Comparison of ENCODE assay signal across 8 mouse cellular contexts in genomic region chr10:77440841-77441755, GRCm38 (mm10). TPM values are rescaled to one million over a fixed set of nuclear protein-coding genes. Genes with fewer than 3 reads are reported as not detected.
DNase-seq lines count a peak whose midpoint lies in the region; ATAC-seq and TF ChIP-seq lines count a peak whose summit lies in the region.
"Had no signal": no experiment of that assay in that cellular context is flagged by ENCODE, and none has a peak within 500 bp of the region (broad histone marks: within the 10 kb centered on the region; RNA-seq: fewer than 3 reads in every experiment).

No protein-coding gene starts in this region.

- no peaks in the 10 kb centered on the region for H3K36me3 ChIP-seq in embryonic facial prominence, embryonic 15.5 days
- H3K36me3 ChIP-seq in limb, embryonic 14.5 days (ENCODE audit: control insufficient read depth, insufficient read depth, low read length), result no peaks in the 10 kb centered on the region
- no peaks in the 10 kb centered on the region for H3K36me3 ChIP-seq in thymus, adult 2 months (ENCODE audit: control insufficient read depth, insufficient read depth, low read length)

- no peak overlapping the region for H3K4me2 ChIP-seq in embryonic facial prominence, embryonic 15.5 days (replicated peaks)
- H3K4me2 ChIP-seq in limb, embryonic 14.5 days (replicated peaks; ENCODE audit: low read depth, low read length, severe bottlenecking), result no peak overlapping the region

- no peaks in the 10 kb centered on the region for H3K9me3 ChIP-seq in embryonic facial prominence, embryonic 15.5 days (replicated peaks)
- peaks cover 7% of the 10 kb centered on the region; the same call in 1 of the 2 replicates for H3K9me3 ChIP-seq in limb, embryonic 14.5 days (ENCODE audit: control insufficient read depth, low read length)

- TF ChIP-seq CTCF in thymus, adult 2 months (IDR thresholded peaks at IDR 0.05; ENCODE audit: borderline replicate concordance, control insufficient read depth, extremely low read depth, insufficient read depth, low read length, poor library complexity), result no peak

- H3K9ac ChIP-seq in embryonic facial prominence, embryonic 15.5 days, result no peak overlapping the region
- H3K9ac ChIP-seq in limb, embryonic 14.5 days (ENCODE audit: low read depth, low read length, severe bottlenecking), result 0 out of 2 replicates have a peak overlapping the region, but pooled peaks have one; percentile 2

- no peak for TF ChIP-seq POLR2A in limb, embryonic 14.5 days (IDR thresholded peaks at IDR 0.05; ENCODE audit: borderline replicate concordance, extremely low read depth, insufficient read depth, insufficient read length)
- TF ChIP-seq POLR2A in thymus, adult 2 months (IDR thresholded peaks at IDR 0.05; ENCODE audit: control insufficient read depth, extremely low read depth, insufficient read depth, low read length, poor library complexity), result no peak

- H3K4me3 ChIP-seq in embryonic facial prominence, embryonic 15.5 days (replicated peaks), result no peak overlapping the region
- H3K4me3 ChIP-seq in limb, embryonic 14.5 days (replicated peaks; ENCODE audit: low read length), result no peak overlapping the region
- no peak overlapping the region for H3K4me3 ChIP-seq in thymus, adult 2 months (ENCODE audit: control insufficient read depth, insufficient read depth, low read length)

- H3K4me1 ChIP-seq in embryonic facial prominence, embryonic 15.5 days, result peaks cover 14% of the 10 kb centered on the region
- H3K4me1 ChIP-seq in limb, embryonic 14.5 days (ENCODE audit: control insufficient read depth, insufficient read depth, low read length), result peaks cover 6% of the 10 kb centered on the region
- no peaks in the 10 kb centered on the region for H3K4me1 ChIP-seq in thymus, adult 2 months (replicated peaks; ENCODE audit: control insufficient read depth, insufficient read depth, low read length)

- H3K27me3 ChIP-seq in embryonic facial prominence, embryonic 15.5 days, result no peaks in the 10 kb centered on the region
- no peaks in the 10 kb centered on the region for H3K27me3 ChIP-seq in limb, embryonic 14.5 days (ENCODE audit: control insufficient read depth, insufficient read depth, low read length)
- H3K27me3 ChIP-seq in thymus, adult 2 months (ENCODE audit: control insufficient read depth, insufficient read depth, low read length), result no peaks in the 10 kb centered on the region

- ATAC-seq in embryonic facial prominence, embryonic 15.5 days (ENCODE audit: insufficient number of reproducible peaks, low FRiP score, low TSS enrichment, low read depth), result peak; percentile 70
- no peak for ATAC-seq in limb, embryonic 14.5 days (ENCODE audit: low FRiP score, low read depth)

- intact Hi-C loops in heart, postnatal 10 days (cut with DNase I), result no loop called here
- intact Hi-C loops in left cerebral cortex, postnatal 36 days (cut with DNase I), result no loop called here

- DNase-seq in adrenal gland, postnatal 14 days, result peak; percentile 77
- DNase-seq in heart, postnatal 10 days, result peak; percentile 78
- no peak for DNase-seq in limb, embryonic 14.5 days (ENCODE audit: low spot score)
- DNase-seq in left cerebral cortex, postnatal 36 days (ENCODE audit: low spot score in 2 of 2), result no peak
- DNase-seq in thymus, adult 2 months, result no peak
- DNase-seq in left cerebral cortex, adult 11 months (ENCODE audit: low spot score), result no peak
- DNase-seq: thymus, postnatal 4 days had no signal

- WGBS in embryonic facial prominence, embryonic 15.5 days, result 59% methylated on average over 19 of the region's 19 CpGs
- 49% methylated on average over 19 of the region's 19 CpGs for WGBS in limb, embryonic 14.5 days
- 70% methylated on average over 19 of the region's 19 CpGs for WGBS in thymus, adult 2 months

- no peak overlapping the region for H3K27ac ChIP-seq in embryonic facial prominence, embryonic 15.5 days (replicated peaks)
- no peak overlapping the region for H3K27ac ChIP-seq in limb, embryonic 14.5 days (replicated peaks; ENCODE audit: low read depth, low read length)
- H3K27ac ChIP-seq in thymus, adult 2 months (ENCODE audit: control insufficient read depth, insufficient read depth, low read length), result no peak overlapping the region

RNA-seq across cellular contexts. Expression of gene Adarb1, which starts 23.0 kb away (rescaled TPM):
- total RNA-seq in adrenal gland, postnatal 14 days (2021), result 21.9 and 28.4 TPM in 2 replicates
- polyA plus RNA-seq in embryonic facial prominence, embryonic 15.5 days (2015; fragmentation: Nextera tagmentation; extraction: Ambion mirVana), result 5.2 and 8.0 TPM in 2 replicates
- total RNA-seq in heart, postnatal 10 days (2021), result 10 to 100 TPM; 19.4 to 27.4 TPM
- polyA plus RNA-seq in limb, embryonic 14.5 days (2012; rRNA removed), result 7.4 and 8.2 TPM in 2 replicates
- 3.5 and 3.6 TPM in 2 replicates for polyA plus RNA-seq in limb, embryonic 14.5 days (2014; fragmentation: Nextera tagmentation; extraction: Ambion mirVana)
- 100 to 1,000 TPM; 135 to 147 TPM for total RNA-seq in left cerebral cortex, postnatal 36 days (2021)
- polyA plus RNA-seq in thymus, adult 2 months (2012; rRNA removed), result 4.2 and 5.5 TPM in 2 replicates

Comparison
In these comparisons a context has a peak if more than half of its experiments do, and no peak if none do; other contexts are left out.
1. DNase-seq: peak in adrenal gland, postnatal 14 days (single experiment) and heart, postnatal 10 days (2 of 2); none in limb, embryonic 14.5 days (single experiment), left cerebral cortex, postnatal 36 days (0 of 2), thymus, adult 2 months (single experiment) and left cerebral cortex, adult 11 months (single experiment).